Mouse (Mus musculus) R1 (cell line): Measurements from ENCODE around the gene Kat6b.
"Not testable (repeated sequence)": the region's sequence is repeated elsewhere in the genome, so short reads cannot be mapped to it uniquely, and the experiment has no call there.

Source experiments
- DNase-seq: peaks from one replicate; pipeline ENCODE4 v3.0.0-alpha.2; 2018; ENCODE audit warnings: low read depth, low spot score

Gene Kat6b

GRCm38 (mm10) chr14:21484199-21484598, 3.0 kb downstream of the Kat6b start:
- DNase-seq = peak; percentile 41

DNA sequence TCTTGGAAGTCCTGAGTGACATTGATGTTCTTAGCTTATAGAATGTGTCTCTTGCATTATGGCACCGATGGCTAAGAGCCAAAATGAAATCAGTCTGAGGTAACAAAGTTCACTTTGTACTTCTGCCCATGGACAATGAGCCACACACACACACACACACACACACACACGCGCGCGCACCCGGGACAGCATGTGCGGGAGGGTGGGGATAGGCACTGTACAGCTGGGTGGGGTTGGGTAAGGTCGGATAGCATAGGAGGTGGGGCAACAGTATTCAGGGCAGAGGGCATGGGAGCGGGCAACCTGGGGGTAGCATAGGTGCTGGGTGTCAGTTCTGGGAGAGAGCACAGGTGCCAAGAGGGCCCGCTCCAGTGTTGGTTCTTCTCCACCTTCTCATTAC, 3.5 kb downstream of the Kat6b start:
- no peak for DNase-seq

DNA sequence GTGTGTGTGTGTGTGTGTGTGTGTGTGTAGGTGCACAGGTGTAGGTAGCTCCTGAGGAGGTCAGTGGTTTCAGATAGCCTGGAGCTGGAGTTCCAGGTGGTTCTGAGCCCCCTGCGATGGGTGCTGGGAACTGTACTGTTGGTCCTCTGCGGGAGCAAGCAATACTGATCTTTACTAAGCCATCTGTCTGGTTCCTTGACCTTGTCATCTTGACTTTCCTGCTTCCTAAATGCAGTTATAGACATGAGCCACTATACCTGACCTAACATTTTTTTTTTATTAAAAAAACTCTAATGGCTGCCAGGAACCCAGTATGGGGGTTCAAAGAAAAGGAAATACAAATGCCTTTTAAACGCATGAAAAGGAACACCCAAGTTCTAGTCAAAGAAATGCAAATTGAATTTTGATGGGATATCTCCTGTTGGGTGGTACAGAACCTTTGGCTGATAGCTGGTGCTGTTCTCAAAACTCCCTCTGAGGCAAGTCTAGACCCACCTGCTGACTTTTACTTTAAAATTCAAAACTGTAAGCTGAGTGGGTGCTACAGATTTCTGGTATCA, 4.8 kb downstream of the Kat6b start:
- peak; percentile 93 for DNase-seq

DNA sequence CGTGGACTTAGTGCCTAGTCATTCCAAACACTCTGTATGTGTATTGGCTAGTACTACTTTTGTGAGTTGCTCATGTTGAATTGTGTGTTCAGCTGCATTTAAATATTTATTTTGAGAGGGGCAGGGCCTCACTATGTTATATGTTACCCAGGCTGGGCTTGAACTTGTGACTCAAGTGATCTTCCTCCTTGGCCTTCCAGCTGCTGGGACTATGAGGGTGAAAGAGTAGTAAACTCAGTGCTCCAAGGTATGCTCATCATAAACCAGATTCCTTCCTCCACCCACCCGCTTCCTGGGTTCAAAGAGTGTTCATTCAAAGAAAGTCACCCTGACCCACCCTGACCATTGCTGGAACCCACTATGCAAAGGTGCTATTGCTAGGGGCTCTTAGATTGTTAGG, 5.9 kb downstream of the Kat6b start:
- DNase-seq = peak; percentile 65

- not testable (repeated sequence) for DNase-seq
These were observed 7.3 kb downstream of the Kat6b start for GRCm38 (mm10) chr14:21488426-21489115.

DNA sequence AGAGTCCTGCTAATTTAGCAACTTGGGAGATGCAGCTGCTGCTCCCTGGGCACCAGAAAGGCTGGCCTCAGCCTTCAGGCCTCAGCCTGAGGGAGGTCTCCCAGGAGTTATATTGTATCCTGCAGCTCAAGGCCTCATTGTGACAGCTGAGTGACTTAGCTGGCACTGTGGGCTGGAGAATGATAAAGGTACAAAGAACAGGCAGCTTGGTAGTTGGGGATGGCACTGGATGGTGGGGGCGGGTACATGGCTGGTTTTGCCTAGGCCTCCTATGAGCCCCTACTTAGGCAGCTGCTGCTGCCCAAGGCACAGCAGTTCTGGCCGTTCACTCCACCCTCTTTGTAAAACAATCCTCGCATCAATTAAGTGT, 7.9 kb downstream of the Kat6b start:
- DNase-seq = no peak

- no peak for DNase-seq
These were observed 8.9 kb downstream of the Kat6b start for GRCm38 (mm10) chr14:21490141-21490540.

DNA sequence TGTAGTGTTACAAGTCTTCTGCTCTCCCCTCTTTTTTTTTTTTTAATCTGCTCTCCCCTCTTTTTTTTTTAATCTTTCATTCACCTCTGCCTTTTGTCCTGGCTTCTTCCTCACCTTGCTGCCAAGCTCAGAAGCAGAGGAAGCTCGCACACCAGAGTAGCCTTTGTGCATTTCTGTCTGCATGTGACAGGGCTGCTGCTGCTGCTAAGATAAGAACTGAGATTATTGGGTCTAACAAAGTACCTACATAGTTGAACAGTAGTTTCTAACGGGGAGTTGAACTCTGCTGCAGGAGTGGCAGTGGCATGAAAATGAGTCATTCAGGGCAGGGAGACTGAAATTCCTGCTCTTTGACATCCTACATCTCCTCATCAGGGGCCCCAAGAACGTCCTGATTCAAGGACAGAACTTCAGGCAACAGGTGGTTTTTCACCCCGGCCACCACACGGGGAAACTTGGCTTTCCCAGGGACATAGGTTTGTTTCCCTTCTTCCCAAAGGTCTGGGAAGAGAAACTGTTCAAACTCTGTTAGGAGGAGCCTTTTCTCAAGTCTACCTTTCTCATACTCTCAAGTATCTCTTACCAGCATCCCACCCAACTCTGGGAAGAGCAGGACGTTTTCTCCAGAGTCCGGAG, 17.2 kb downstream of the Kat6b start:
- DNase-seq = peak; percentile 49

- DNase-seq = peak; percentile 48
These were observed 17.9 kb downstream of the Kat6b start for GRCm38 (mm10) chr14:21499011-21499581.

DNA sequence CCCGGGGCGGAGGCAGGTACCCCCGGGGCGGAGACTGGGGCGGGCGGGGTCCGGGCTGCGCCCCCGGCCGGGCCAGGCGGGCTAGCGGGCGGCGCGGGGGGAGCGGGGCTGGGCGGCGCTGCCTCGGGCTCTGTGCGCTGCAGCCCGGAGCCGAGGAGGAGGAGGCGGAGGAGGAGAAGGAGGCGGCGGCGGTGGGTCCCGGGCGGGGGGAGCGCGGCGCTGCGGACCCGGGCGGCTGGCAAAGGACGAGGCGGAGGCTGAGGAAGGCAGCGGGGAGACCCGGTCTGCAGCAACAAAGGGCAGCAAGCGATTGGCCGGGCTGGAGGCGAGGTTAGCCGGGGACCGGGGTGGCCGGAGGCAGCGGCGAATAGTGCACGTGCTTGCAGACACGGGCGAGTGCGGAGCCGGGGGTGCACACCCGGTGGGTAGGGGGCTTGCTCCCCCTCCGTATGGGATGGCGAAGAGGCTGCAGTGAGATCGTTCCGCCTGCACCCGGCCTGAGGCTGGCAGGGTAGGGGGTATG, 18.5 kb downstream of the Kat6b start:
- no peak for DNase-seq

- DNase-seq = peak; percentile 100
These were observed 19.2 kb downstream of the Kat6b start for GRCm38 (mm10) chr14:21500154-21501047.

- DNase-seq = peak; percentile 92
These were observed 19.9 kb downstream of the Kat6b start for GRCm38 (mm10) chr14:21501048-21501657.

GRCm38 (mm10) chr14:21505036-21505435, 23.8 kb downstream of the Kat6b start:
- no peak for DNase-seq

DNA sequence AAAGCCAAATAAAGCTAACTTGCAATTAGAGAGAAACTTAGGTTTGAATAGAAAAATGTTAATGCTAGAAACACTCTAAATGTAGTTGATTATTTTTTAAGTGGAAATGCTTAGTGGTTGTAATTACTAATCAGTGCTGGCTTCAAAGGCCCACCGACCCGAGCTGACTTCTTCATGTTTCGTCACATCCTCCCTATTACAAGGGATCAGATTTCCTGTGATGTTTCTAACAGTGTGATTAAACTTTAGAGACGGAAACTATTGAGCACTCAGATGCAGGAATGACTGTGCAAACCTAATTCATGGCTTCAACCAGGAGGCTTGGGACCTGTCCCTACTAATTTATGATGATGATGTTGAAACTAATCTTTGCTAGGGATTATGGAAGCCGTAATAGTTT, 25.8 kb downstream of the Kat6b start:
- DNase-seq = no peak

- DNase-seq = peak; percentile 66
These were observed 28.1 kb downstream of the Kat6b start for GRCm38 (mm10) chr14:21509111-21509905.

GRCm38 (mm10) chr14:21511438-21511837, 30.2 kb downstream of the Kat6b start:
- no peak for DNase-seq

- no peak for DNase-seq
These were observed 34.3 kb downstream of the Kat6b start for GRCm38 (mm10) chr14:21515505-21515904.

- DNase-seq = no peak
These were observed 38.1 kb downstream of the Kat6b start for GRCm38 (mm10) chr14:21519307-21519706.

- no peak for DNase-seq
These were observed 39.3 kb downstream of the Kat6b start for GRCm38 (mm10) chr14:21520496-21520895.

DNA sequence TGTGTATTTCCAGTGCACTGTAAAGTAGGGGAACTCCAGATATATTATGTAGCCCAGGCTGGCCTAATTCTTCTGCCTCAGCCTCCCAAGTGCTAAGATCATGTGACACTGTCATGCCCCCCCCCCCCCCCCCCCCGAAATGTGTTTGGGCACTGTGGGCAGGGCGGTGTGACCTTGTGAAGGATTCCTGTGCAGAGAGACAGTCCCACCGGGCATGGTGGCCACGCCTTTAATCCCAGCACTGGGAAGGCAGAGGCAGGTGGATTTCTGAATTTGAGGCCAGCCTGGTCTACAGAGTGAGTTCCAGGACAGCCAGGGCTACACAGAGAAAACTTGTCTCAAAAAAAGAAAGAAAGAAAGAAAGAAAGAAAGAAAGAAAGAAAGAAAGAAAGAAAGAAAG, 40.3 kb downstream of the Kat6b start:
- DNase-seq = peak; percentile 63
